Mouse (Mus musculus): ENCODE measurements around the gene Hist1h2ag. TPM values are rescaled to one million over a fixed set of nuclear protein-coding genes. Genes with fewer than 3 reads are reported as not detected.

The Hist1h2ag gene
- polyA plus RNA-seq, 1 experiment from 2014 or later, result 25.3 TPM

DNA sequence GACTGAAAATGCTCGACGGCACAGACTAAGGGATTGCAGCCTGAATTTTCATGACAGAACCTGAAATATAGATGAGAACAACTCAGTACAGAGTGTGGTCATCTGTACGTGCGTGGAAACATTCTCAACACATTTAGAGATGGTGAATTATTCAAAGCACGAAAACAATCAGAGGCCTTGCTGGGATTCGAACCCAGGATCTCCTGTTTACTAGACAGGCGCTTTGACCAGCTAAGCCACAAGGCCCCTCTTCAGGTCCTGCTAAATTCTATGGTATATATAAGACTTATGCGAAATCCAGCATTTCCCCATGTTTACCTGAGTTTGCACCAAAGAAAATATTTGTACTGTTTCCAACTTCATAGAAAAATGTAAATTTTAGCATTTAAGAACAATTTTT, 12.8 kb downstream of the Hist1h2ag start:
- H3K27me3 ChIP-seq (ENCODE audit: control insufficient read depth, insufficient read depth, low read length), result no peaks in the 10 kb centered on the region
- no peak overlapping the region for H3K4me3 ChIP-seq (replicated peaks; ENCODE audit: low read length)
- 39% methylated on average over 8 of the region's 8 CpGs for WGBS
- no peak overlapping the region for H3K9ac ChIP-seq (ENCODE audit: low read length)
- no peak for ATAC-seq (ENCODE audit: insufficient read depth, low FRiP score)
- H3K36me3 ChIP-seq (ENCODE audit: control insufficient read depth, insufficient read depth, low read length), result no peaks in the 10 kb centered on the region
- H3K27ac ChIP-seq (ENCODE audit: low read length), result no peak overlapping the region
- no peaks in the 10 kb centered on the region for H3K9me3 ChIP-seq (replicated peaks; ENCODE audit: control insufficient read depth, low read length)
- no peak overlapping the region for H3K4me2 ChIP-seq (ENCODE audit: low read depth, low read length)
- peaks cover 13% of the 10 kb centered on the region; the same call in 1 of the 2 replicates for H3K4me1 ChIP-seq (ENCODE audit: control insufficient read depth, insufficient read depth, low read length)

DNA sequence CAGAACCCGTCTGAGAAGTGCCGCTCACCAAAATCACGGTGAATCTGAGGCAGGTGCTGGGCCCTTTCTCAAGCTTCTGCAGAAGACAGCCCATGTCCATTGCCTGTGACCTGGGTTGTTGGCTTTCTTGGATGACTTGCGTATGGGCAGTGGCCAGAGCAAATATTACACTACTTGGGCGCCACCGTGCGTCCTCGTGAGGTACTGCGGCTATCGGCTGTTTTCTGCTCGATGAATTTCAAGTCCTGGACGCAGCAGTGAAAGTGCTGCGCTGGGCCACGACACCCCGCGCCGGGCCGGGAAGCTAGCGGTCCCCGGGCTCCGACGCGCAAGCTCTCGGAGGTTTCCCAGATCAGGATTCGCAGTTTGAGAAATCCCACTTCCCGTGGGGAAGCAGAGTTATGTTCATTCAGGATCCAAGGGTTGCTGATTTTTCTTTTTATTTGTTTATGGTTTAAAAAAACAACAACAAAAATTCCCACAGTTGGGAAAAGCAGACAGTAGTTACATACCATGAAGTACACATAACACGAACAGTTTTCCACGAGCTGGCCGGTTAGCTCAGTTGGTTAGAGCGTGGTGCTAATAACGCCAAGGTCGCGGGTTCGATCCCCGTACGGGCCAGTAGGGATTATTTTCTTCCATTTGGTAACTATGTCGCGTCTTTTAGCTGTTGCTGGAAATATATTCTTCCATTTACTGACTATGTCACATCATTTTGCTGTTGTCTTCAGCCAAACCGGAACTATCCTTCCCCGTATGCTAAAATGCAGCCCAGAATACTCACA, 13.9 kb downstream of the Hist1h2ag start:
- Histone ChIP-seq H3K4me1 (ENCODE audit: control insufficient read depth, insufficient read depth, low read length) (0 out of 2 replicates have a peak, but pooled peaks cover 4% of the 10 kb centered on the region), H3K36me3 (ENCODE audit: control insufficient read depth, insufficient read depth, low read length) (no peaks in the 10 kb centered on the region), H3K27me3 (ENCODE audit: control insufficient read depth, insufficient read depth, low read length) (no peaks in the 10 kb centered on the region), H3K27ac (ENCODE audit: low read length) (peak overlapping the region; percentile 90), H3K9me3 (replicated peaks; ENCODE audit: control insufficient read depth, low read length) (no peaks in the 10 kb centered on the region), H3K4me3 (replicated peaks; ENCODE audit: low read length) (peak overlapping the region; percentile 66), H3K9ac (ENCODE audit: low read length) (peak overlapping the region; percentile 84), H3K4me2 (ENCODE audit: low read depth, low read length) (peak overlapping the region; percentile 73)
- peak; percentile 75 for ATAC-seq (ENCODE audit: insufficient read depth, low FRiP score)
- 1% methylated on average over 40 of the region's 40 CpGs for WGBS

DNA sequence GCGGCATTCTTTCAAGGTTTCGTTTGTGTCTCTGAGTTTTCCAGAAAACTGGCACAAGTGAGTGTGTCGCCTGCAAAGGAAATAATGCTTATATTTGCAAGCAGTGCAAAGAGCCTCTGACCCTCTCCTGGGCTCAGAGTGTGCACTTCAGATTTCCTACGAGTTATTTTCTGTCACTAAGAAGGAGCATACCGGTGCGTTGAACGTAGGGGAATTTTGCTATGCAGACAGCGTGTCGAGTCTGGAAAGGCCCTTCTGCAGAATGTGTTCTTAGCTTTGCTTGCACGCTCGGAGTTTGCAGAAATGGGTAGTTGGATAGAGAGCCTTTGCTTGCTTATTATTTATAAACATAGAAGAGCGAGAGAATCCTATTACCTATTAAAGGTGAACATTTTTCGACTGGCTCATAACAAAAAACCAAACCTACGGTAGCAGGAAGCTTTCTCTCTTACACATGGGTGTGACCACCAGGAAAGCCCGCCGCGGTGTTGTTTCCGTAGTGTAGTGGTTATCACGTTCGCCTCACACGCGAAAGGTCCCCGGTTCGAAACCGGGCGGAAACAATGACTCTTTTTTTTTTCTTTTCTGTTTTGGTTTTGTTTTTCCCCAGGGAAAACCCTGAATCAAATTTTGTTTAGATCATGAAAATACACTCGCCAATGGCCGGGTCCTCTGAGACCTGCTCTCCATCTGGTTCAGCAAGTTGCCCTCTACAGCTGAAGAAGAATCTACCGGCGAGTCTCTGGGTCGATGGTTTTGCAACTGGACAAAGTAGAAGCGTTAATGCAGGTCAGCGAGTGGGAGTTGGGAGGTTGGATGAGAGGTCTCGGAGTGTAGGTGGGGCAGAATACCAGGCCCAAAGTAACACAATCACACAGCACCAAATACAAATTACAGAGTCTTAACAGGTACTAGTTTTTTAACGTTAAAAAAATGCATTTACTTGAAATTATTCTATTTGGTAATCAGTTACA, 16.4 kb downstream of the Hist1h2ag start:
- 0 out of 2 replicates have a peak, but pooled peaks have one; percentile 59 for ATAC-seq (ENCODE audit: insufficient read depth, low FRiP score)
- peak overlapping the region; percentile 56 for H3K9ac ChIP-seq (ENCODE audit: low read length)
- peak overlapping the region; percentile 12; the same call in 1 of the 2 replicates for H3K27ac ChIP-seq (ENCODE audit: low read length)

DNA sequence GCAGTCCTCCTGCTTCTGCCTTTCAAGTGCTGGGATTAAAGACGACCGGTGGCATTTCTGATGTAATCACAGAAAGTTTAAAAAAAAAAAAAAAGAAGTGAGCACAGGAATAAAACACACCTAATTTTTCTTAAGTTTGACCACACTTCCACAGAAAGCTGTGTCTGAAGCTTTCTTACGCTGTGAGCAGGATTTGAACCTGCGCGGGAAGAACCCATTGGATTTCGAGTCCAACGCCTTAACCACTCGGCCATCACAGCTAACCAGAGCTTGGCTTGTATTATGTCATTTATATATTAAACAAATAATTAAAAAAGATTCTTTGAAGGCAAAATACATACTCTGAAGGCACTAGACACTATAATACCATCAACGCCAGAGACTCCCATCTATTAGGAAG, 20.5 kb downstream of the Hist1h2ag start:
- Histone ChIP-seq H3K9ac (ENCODE audit: low read length) (peak overlapping the region; percentile 59), H3K4me3 (replicated peaks; ENCODE audit: low read length) (peak overlapping the region; percentile 46), H3K27me3 (ENCODE audit: control insufficient read depth, insufficient read depth, low read length) (no peaks in the 10 kb centered on the region), H3K4me2 (ENCODE audit: low read depth, low read length) (peak overlapping the region; percentile 75), H3K4me1 (ENCODE audit: control insufficient read depth, insufficient read depth, low read length) (no peaks in the 10 kb centered on the region), H3K27ac (ENCODE audit: low read length) (no peak overlapping the region), H3K9me3 (replicated peaks; ENCODE audit: control insufficient read depth, low read length) (no peaks in the 10 kb centered on the region), H3K36me3 (ENCODE audit: control insufficient read depth, insufficient read depth, low read length) (no peaks in the 10 kb centered on the region)
- ATAC-seq (ENCODE audit: insufficient read depth, low FRiP score), result peak; percentile 74
- WGBS, result under 1% methylated on average over 9 of the region's 9 CpGs

More for the DNA sequence above, 16.4 kb downstream of the Hist1h2ag start:
- 2% methylated on average over 35 of the region's 35 CpGs for WGBS
- Histone ChIP-seq H3K27me3 (ENCODE audit: control insufficient read depth, insufficient read depth, low read length) (no peaks in the 10 kb centered on the region), H3K4me1 (ENCODE audit: control insufficient read depth, insufficient read depth, low read length) (0 out of 2 replicates have a peak, but pooled peaks cover 4% of the 10 kb centered on the region), H3K4me3 (replicated peaks; ENCODE audit: low read length) (peak overlapping the region; percentile 57), H3K9me3 (replicated peaks; ENCODE audit: control insufficient read depth, low read length) (no peaks in the 10 kb centered on the region), H3K4me2 (ENCODE audit: low read depth, low read length) (peak overlapping the region; percentile 54), H3K36me3 (ENCODE audit: control insufficient read depth, insufficient read depth, low read length) (no peaks in the 10 kb centered on the region)

DNA sequence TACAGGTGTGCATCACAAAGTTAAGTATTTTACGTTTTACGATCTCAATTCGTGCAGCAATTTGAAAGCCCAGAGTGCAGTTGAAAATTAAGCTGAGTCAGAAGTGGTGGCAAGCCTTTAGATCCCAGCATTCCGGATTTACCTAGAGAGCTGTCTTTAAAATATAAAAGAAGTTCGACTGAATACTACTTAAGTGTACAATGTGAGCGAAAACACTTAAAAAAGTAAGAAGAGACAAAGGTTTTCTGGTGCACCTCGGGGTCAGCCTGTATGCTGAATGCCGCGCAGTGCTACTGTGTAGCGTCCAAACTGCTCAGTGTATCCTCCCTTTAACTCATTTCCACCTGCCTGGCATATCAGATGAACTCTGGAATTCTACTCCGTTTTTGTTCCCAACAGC, 21.2 kb downstream of the Hist1h2ag start:
- Histone ChIP-seq H3K4me2 (ENCODE audit: low read depth, low read length) (peak overlapping the region; percentile 75), H3K27me3 (ENCODE audit: control insufficient read depth, insufficient read depth, low read length) (no peaks in the 10 kb centered on the region), H3K27ac (ENCODE audit: low read length) (peak overlapping the region; percentile 19; the same call in 1 of the 2 replicates), H3K4me3 (replicated peaks; ENCODE audit: low read length) (peak overlapping the region; percentile 46), H3K4me1 (ENCODE audit: control insufficient read depth, insufficient read depth, low read length) (no peaks in the 10 kb centered on the region), H3K9me3 (replicated peaks; ENCODE audit: control insufficient read depth, low read length) (no peaks in the 10 kb centered on the region), H3K9ac (ENCODE audit: low read length) (peak overlapping the region; percentile 59), H3K36me3 (ENCODE audit: control insufficient read depth, insufficient read depth, low read length) (no peaks in the 10 kb centered on the region)
- under 1% methylated on average over 11 of the region's 11 CpGs for WGBS
- no peak for ATAC-seq (ENCODE audit: insufficient read depth, low FRiP score)

DNA sequence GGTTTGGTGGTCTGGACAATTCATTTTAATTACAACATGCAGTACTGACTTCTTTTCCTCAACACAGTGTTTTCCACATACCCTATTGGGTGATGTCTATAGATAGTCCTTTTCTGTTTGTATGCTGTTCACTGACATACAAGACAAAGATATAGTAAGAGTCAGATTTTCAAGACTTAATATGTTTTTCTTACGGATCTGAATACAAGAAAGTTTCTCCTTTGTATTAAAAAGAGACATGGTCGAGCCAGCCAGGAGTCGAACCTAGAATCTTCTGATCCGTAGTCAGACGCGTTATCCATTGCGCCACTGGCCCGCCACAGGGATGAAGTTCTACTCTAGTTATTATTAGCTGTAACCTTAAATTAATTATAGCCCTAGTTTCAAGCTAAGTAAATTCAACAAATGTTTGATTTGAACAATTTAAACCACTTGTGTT, 21.8 kb downstream of the Hist1h2ag start:
- Histone ChIP-seq H3K4me1 (ENCODE audit: control insufficient read depth, insufficient read depth, low read length) (no peaks in the 10 kb centered on the region), H3K4me2 (ENCODE audit: low read depth, low read length) (peak overlapping the region; percentile 75), H3K27ac (ENCODE audit: low read length) (no peak overlapping the region), H3K9me3 (replicated peaks; ENCODE audit: control insufficient read depth, low read length) (no peaks in the 10 kb centered on the region), H3K36me3 (ENCODE audit: control insufficient read depth, insufficient read depth, low read length) (no peaks in the 10 kb centered on the region), H3K27me3 (ENCODE audit: control insufficient read depth, insufficient read depth, low read length) (no peaks in the 10 kb centered on the region; the same call in 1 of the 2 replicates), H3K9ac (ENCODE audit: low read length) (peak overlapping the region; percentile 59), H3K4me3 (replicated peaks; ENCODE audit: low read length) (peak overlapping the region; percentile 46)
- under 1% methylated on average over 8 of the region's 8 CpGs for WGBS
- ATAC-seq (ENCODE audit: insufficient read depth, low FRiP score), result peak; percentile 73

DNA sequence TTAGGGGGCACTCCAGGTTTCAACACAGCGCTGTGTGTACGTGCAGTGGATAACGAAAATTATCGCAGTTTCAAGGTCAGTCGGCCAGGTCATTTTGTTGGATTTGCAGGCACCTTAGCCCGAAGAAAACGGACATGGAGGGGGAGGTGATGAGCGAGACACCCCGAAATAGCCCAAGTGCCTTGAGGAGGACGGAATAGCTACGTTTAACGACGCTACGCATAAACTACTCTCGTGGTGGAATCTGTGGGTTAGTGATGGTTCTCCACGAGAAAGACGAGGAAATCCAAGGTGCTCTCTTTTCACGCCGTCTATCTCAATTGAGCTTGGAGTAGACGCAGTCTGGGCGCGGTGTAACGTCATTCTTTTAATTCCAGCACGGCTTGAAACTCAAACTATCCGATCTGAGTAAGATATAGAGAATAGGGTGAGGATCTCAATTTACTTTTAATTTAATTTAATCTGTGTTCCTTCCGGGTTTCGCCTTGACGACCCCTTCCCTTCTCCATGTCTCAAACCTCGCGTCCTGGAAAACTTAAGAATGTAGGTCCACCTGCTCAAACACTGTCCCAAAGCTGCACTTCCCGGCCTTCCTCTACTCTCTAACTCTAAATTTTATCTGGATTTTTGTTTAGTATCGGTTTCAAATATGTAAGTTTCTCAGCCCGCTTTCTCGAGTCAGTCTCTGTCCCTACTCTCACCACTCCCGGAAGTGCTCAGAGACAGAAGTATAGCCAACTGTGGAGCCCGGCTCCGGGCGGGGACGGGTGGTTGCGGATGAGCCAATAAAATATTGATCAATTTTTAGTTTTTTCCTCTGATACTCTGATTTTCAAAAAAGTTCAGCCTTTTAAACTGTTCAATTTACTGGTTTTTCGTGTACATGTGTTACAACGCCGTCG, 22.6 kb downstream of the Hist1h2ag start:
- no peak overlapping the region for H3K27ac ChIP-seq (ENCODE audit: low read length)
- no peak for ATAC-seq (ENCODE audit: insufficient read depth, low FRiP score)
- no peaks in the 10 kb centered on the region for H3K36me3 ChIP-seq (ENCODE audit: control insufficient read depth, insufficient read depth, low read length)
- no peaks in the 10 kb centered on the region for H3K4me1 ChIP-seq (ENCODE audit: control insufficient read depth, insufficient read depth, low read length)
- peak overlapping the region; percentile 32 for H3K9ac ChIP-seq (ENCODE audit: low read length)
- 1% methylated on average over 44 of the region's 44 CpGs for WGBS
- H3K9me3 ChIP-seq (replicated peaks; ENCODE audit: control insufficient read depth, low read length), result no peaks in the 10 kb centered on the region
- H3K4me2 ChIP-seq (ENCODE audit: low read depth, low read length), result peak overlapping the region; percentile 75
- H3K27me3 ChIP-seq (ENCODE audit: control insufficient read depth, insufficient read depth, low read length), result peaks cover 4% of the 10 kb centered on the region
- H3K4me3 ChIP-seq (replicated peaks; ENCODE audit: low read length), result peak overlapping the region; percentile 46

All from stomach, embryonic 16.5 days (tissue).